Mouse (Mus musculus): ENCODE measurements around the gene Olfr56. TPM values are rescaled to one million over a fixed set of nuclear protein-coding genes. Genes with fewer than 3 reads are reported as not detected.
"Not testable (repeated sequence)": the region's sequence is repeated elsewhere in the genome, so short reads cannot be mapped to it uniquely, and the experiment has no call there.

Olfr56 gene
- polyA plus RNA-seq, 1 experiment from 2014 or later: not detected

- Histone ChIP-seq H3K27ac (no peak overlapping the region), H3K4me3 (no peak overlapping the region), H3K27me3 (ENCODE audit: insufficient read depth, poor library complexity, severe bottlenecking) (peaks cover 36% of the 10 kb centered on the region), H3K36me3 (no peaks in the 10 kb centered on the region), H3K9me3 (peaks cover 8% of the 10 kb centered on the region), H3K4me1 (replicated peaks) (peaks cover 13% of the 10 kb centered on the region)
- WGBS: 92% methylated on average over 4 of the region's 4 CpGs
- DNase-seq (ENCODE audit: low spot score): no peak
These were observed 191.9 kb downstream of the Olfr56 start for GRCm38 (mm10) chr11:49170576-49170975.

- Histone ChIP-seq H3K36me3 (no peaks in the 10 kb centered on the region), H3K9me3 (no peaks in the 10 kb centered on the region), H3K4me3 (no peak overlapping the region), H3K4me1 (replicated peaks) (peaks cover 4% of the 10 kb centered on the region; the same call in 1 of the 2 replicates), H3K27ac (no peak overlapping the region), H3K27me3 (ENCODE audit: insufficient read depth, poor library complexity, severe bottlenecking) (peaks cover 8% of the 10 kb centered on the region)
- no peak for DNase-seq (ENCODE audit: low spot score)
- 93% methylated on average over 8 of the region's 8 CpGs for WGBS
These were observed 196.7 kb downstream of the Olfr56 start for GRCm38 (mm10) chr11:49175345-49175744.

GRCm38 (mm10) chr11:49176047-49176779 is 197.5 kb downstream of the Olfr56 start:
- not testable (repeated sequence) for H3K4me3 ChIP-seq; H3K27ac ChIP-seq; H3K27me3 ChIP-seq (ENCODE audit: insufficient read depth, poor library complexity, severe bottlenecking); DNase-seq (ENCODE audit: low spot score); H3K4me1 ChIP-seq (replicated peaks); H3K9me3 ChIP-seq; H3K36me3 ChIP-seq
- WGBS: 87% methylated on average over 4 of the region's 4 CpGs

- H3K27me3 ChIP-seq (ENCODE audit: insufficient read depth, poor library complexity, severe bottlenecking): no peaks in the 10 kb centered on the region
- H3K36me3 ChIP-seq: no peaks in the 10 kb centered on the region
- no peak overlapping the region for H3K4me3 ChIP-seq
- 68% methylated on average over 1 of the region's 1 CpGs for WGBS
- H3K27ac ChIP-seq: no peak overlapping the region
- H3K4me1 ChIP-seq (replicated peaks): no peaks in the 10 kb centered on the region
- no peak for DNase-seq (ENCODE audit: low spot score)
- H3K9me3 ChIP-seq: no peaks in the 10 kb centered on the region
These were observed 204.5 kb downstream of the Olfr56 start for GRCm38 (mm10) chr11:49183172-49183571.

Other genes with a start within 250 kb of the Olfr56 start
- gene Rack1, start 178.6 kb upstream of the Olfr56 start, polyA plus RNA-seq (2016; fragmentation: Nextera tagmentation; extraction: Ambion mirVana): 672 and 778 TPM in 2 replicates
- gene Trim41, start 161.5 kb upstream of the Olfr56 start, polyA plus RNA-seq (2016; fragmentation: Nextera tagmentation; extraction: Ambion mirVana): 4.5 and 5.1 TPM in 2 replicates
- gene Trim7, start 152.7 kb upstream of the Olfr56 start, polyA plus RNA-seq (2016; fragmentation: Nextera tagmentation; extraction: Ambion mirVana): 0.26 and 0.30 TPM in 2 replicates
- 3.5 and 4.7 TPM in 2 replicates for gene Gm12184, start 152.2 kb upstream of the Olfr56 start, polyA plus RNA-seq (2016; fragmentation: Nextera tagmentation; extraction: Ambion mirVana)
- gene Irgm1, start 107.2 kb upstream of the Olfr56 start, polyA plus RNA-seq (2016; fragmentation: Nextera tagmentation; extraction: Ambion mirVana): 1.8 and 2.4 TPM in 2 replicates
- gene Gm5431, start 76.7 kb upstream of the Olfr56 start, polyA plus RNA-seq (2016; fragmentation: Nextera tagmentation; extraction: Ambion mirVana): 0.12 TPM in 1 of 2 replicates, not detected in the other
- 1.8 and 2.0 TPM in 2 replicates for gene Psme2b, start 32.7 kb upstream of the Olfr56 start, polyA plus RNA-seq (2016; fragmentation: Nextera tagmentation; extraction: Ambion mirVana)
- 0.04 and 0.10 TPM in 2 replicates for gene 9930111J21Rik1, start 509 bp downstream of the Olfr56 start, polyA plus RNA-seq (2016; fragmentation: Nextera tagmentation; extraction: Ambion mirVana)
- gene Gm12185, start 13.3 kb downstream of the Olfr56 start, polyA plus RNA-seq (2016; fragmentation: Nextera tagmentation; extraction: Ambion mirVana): not detected in 2 replicates
- not detected in 2 replicates for gene Tgtp1, start 15.3 kb downstream of the Olfr56 start, polyA plus RNA-seq (2016; fragmentation: Nextera tagmentation; extraction: Ambion mirVana)
- gene 9930111J21Rik2, start 72.4 kb downstream of the Olfr56 start, polyA plus RNA-seq (2016; fragmentation: Nextera tagmentation; extraction: Ambion mirVana): 0.09 and 0.17 TPM in 2 replicates
- not detected in 2 replicates for gene Tgtp2, start 85.3 kb downstream of the Olfr56 start, polyA plus RNA-seq (2016; fragmentation: Nextera tagmentation; extraction: Ambion mirVana)
- 0.39 and 0.73 TPM in 2 replicates for gene Ifi47, start 97.7 kb downstream of the Olfr56 start, polyA plus RNA-seq (2016; fragmentation: Nextera tagmentation; extraction: Ambion mirVana)
- gene Olfr1396, start 136.0 kb downstream of the Olfr56 start, polyA plus RNA-seq (2016; fragmentation: Nextera tagmentation; extraction: Ambion mirVana): not detected in 2 replicates
- not detected in 2 replicates for gene Olfr1395, start 163.4 kb downstream of the Olfr56 start, polyA plus RNA-seq (2016; fragmentation: Nextera tagmentation; extraction: Ambion mirVana)
- gene Olfr1394, start 175.5 kb downstream of the Olfr56 start, polyA plus RNA-seq (2016; fragmentation: Nextera tagmentation; extraction: Ambion mirVana): not detected in 2 replicates
- 0.22 TPM in 1 of 2 replicates, not detected in the other for gene Btnl9, start 208.3 kb downstream of the Olfr56 start, polyA plus RNA-seq (2016; fragmentation: Nextera tagmentation; extraction: Ambion mirVana)
- gene Zfp62, start 224.4 kb downstream of the Olfr56 start, polyA plus RNA-seq (2016; fragmentation: Nextera tagmentation; extraction: Ambion mirVana): 28.7 and 43.2 TPM in 2 replicates